Mouse (Mus musculus): ENCODE measurements around the gene Uba7. TPM values are rescaled to one million over a fixed set of nuclear protein-coding genes. Genes with fewer than 3 reads are reported as not detected.

The Uba7 gene
- polyA plus RNA-seq (2012; rRNA removed), result 13.7 and 17.7 TPM in 2 replicates

DNA sequence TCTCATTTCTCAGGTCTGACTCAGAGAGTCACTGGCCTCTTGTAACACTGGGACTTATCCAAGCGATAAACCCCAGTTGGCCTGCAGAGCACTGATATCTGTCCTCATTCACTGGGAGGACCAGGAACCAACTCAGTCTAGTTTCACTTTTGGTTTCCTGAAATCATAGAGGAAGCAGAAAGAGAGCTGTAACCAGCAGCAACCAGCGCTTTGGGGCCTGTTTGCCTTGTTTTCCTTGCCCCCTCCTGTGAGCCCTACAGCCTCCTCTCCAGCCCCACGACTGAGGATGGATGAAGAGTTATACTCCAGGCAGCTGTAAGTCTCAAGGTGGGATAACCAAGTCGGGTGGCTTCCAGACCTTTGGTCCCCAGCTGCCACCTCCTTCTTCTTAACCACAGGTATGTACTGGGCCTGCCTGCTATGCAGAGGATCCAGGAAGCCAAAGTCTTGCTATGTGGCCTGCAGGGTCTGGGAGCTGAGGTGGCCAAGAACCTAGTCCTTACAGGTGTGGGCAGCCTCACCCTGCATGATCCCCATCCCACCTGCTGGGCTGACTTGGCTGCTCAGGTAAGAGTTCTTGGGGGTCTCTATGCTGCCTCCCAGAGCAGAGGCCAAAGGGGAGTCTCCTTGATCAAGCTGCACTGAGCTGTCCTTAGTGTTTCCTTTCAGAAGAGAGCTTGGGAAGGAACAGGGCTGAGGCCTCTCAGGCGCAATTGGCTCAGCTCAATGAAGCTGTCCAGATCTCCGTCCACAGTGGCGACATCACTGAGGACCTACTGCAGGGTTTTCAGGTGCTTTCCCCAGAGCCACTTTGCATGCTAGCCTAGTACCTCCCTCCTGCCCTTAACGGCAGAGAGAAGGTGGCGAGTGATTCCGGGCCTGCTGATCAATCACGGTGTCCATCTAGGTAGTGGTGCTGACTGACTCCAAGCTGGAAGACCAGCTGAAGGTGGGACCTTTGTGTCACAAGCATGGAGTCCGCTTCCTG, at the start of gene Uba7:
TSS of gene Uba7 (plus strand) at position 107 of the 988 bp plus-strand sequence.

DNA sequence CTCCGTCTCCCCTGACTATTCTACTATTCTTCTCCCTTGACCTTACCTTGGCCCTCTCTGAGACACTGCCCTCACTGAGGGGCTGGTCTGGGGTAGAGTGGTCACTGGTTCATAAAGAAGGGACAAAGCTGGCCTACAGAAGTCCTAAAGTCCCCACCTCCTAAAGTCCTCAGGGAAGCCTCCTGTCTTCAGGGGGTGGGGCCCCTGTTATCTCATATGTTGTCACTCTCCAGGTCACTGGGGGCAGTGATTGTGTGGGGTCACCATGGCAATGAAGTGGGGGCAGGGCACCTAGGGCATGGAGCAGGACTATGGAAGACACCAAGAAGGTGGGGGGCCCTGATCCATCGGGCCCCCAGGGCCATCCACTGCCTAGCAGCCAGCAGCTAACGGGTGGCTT, 47.1 kb upstream of the Uba7 start, which contains the start of gene Actl11:
TSS of gene Actl11 (plus strand) at position 301 of the 400 bp plus-strand sequence.

DNA sequence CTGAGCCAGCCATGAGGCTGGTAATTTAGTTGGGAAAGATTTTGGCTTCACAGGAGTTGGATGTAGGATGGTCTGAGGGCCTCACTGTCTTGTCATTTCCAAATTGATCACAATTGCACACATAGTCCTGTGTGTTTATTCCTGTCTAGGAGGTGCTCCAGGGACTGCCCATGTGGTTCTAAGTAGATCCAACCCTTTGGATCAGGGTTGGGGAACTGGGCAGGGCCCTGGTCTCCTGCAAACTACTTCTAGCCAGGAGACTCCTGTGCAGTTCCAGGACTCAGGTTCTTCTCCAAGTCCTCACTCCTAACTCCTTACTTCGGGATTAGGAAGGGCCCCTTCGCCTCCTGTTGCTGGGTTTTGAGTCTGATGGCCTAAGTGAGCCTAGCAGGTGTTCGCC, 39.9 kb upstream of the Uba7 start, which contains the start of gene Camkv:
TSS of gene Camkv (plus strand) at position 301 of the 400 bp plus-strand sequence.

DNA sequence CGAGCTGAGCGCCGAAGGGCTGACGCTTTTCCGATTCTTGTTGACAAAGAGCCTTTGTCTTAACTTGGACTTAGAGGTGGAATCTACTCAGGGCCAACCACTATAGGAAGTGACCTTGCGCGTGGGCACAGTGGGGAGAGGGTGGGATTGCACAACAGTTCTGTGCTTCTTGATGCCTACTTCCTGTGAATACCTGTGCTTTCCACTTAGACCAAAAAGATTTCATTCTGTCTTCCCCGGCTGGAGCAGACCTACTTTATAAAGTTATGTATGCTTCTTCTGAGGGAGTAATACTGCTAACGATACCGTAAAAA, 25.4 kb upstream of the Uba7 start, which contains the start of gene Traip:
TSS of gene Traip (plus strand) at position 215 of the 314 bp plus-strand sequence.

GRCm38 (mm10) chr9:107982681-107983346, 7.5 kb downstream of the Uba7 start, which contains the start of gene Gm20661:
Gene Gm20661, plus strand, starts transcription at chr9:107983058.

GRCm38 (mm10) chr9:107985131-107986119, 10.1 kb downstream of the Uba7 start, which contains the start of gene Inka1:
Gene Inka1, minus strand, starts transcription at chr9:107985879.

GRCm38 (mm10) chr9:107992197-107992596, 16.9 kb downstream of the Uba7 start, which contains the start of gene Cdhr4:
Gene Cdhr4, plus strand, starts transcription at chr9:107992497.

DNA sequence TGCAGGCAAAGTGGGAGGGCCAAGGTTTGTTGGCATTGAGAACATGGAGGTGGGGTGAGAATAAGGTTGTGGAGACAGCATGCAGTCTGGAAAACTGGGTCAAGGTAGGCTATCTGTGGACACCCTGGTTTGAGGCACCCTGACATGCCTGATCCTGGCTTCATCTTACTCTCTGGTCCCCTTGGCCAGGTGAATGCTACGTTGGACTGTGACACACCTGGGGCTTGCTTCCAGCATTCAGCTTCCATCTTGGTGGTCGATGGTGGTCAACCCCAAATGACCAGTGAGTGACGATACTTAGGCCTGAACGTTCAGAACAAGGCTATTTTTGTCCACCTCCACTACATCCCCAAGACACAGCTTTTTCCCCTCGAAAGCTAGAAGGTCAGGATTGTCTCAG, 20.7 kb downstream of the Uba7 start, which contains the start of gene Gm20662:
TSS of gene Gm20662 (plus strand) at position 301 of the 400 bp plus-strand sequence.

GRCm38 (mm10) chr9:108001922-108002770, 26.8 kb downstream of the Uba7 start, which contains the start of gene Ip6k1:
Gene Ip6k1, plus strand, starts transcription at chr9:108002501.

Other genes starting within 250 kb of the Uba7 start
- gene Rbm5, start 204.5 kb upstream of the Uba7 start, polyA plus RNA-seq (2012; rRNA removed), result 180 and 206 TPM in 2 replicates
- gene Rbm6, start 102.3 kb upstream of the Uba7 start, polyA plus RNA-seq (2012; rRNA removed), result 98.8 and 117 TPM in 2 replicates
- gene Mon1a, start 87.4 kb upstream of the Uba7 start, polyA plus RNA-seq (2012; rRNA removed), result 11.7 and 16.7 TPM in 2 replicates
- 2.6 and 5.0 TPM in 2 replicates for gene Mst1r, start 68.6 kb upstream of the Uba7 start, polyA plus RNA-seq (2012; rRNA removed)
- gene Actl11, start 47.0 kb upstream of the Uba7 start, polyA plus RNA-seq (2012; rRNA removed), result not detected in 2 replicates
- gene Camkv, start 39.8 kb upstream of the Uba7 start, polyA plus RNA-seq (2012; rRNA removed), result 11.2 and 14.5 TPM in 2 replicates
- gene Traip, start 25.4 kb upstream of the Uba7 start, polyA plus RNA-seq (2012; rRNA removed), result 17.5 and 37.1 TPM in 2 replicates
- 1.9 and 5.9 TPM in 2 replicates for gene Gm20661, start 7.6 kb downstream of the Uba7 start, polyA plus RNA-seq (2012; rRNA removed)
- 31.0 and 53.6 TPM in 2 replicates for gene Inka1, start 10.4 kb downstream of the Uba7 start, polyA plus RNA-seq (2012; rRNA removed)
- 9.7 and 21.1 TPM in 2 replicates for gene Cdhr4, start 17.0 kb downstream of the Uba7 start, polyA plus RNA-seq (2012; rRNA removed)
- 0.68 and 4.3 TPM in 2 replicates for gene Gm20662, start 20.8 kb downstream of the Uba7 start, polyA plus RNA-seq (2012; rRNA removed)
- gene Ip6k1, start 27.0 kb downstream of the Uba7 start, polyA plus RNA-seq (2012; rRNA removed), result 70.0 and 86.6 TPM in 2 replicates
- gene Gmppb, start 73.7 kb downstream of the Uba7 start, polyA plus RNA-seq (2012; rRNA removed), result 16.1 and 20.8 TPM in 2 replicates
- 1.9 and 2.9 TPM in 2 replicates for gene Amigo3, start 77.7 kb downstream of the Uba7 start, polyA plus RNA-seq (2012; rRNA removed)
- 0.83 and 0.87 TPM in 2 replicates for gene Mst1, start 104.9 kb downstream of the Uba7 start, polyA plus RNA-seq (2012; rRNA removed)
- 56.8 and 62.6 TPM in 2 replicates for gene Rnf123, start 107.8 kb downstream of the Uba7 start, polyA plus RNA-seq (2012; rRNA removed)
- 65.8 and 71.6 TPM in 2 replicates for gene Apeh, start 119.1 kb downstream of the Uba7 start, polyA plus RNA-seq (2012; rRNA removed)
- gene Bsn, start 214.9 kb downstream of the Uba7 start, polyA plus RNA-seq (2012; rRNA removed), result 5.1 and 6.2 TPM in 2 replicates